Mouse (Mus musculus) olfactory bulb, adult 2 months (tissue): ENCODE measurements around the gene Syt8. TPM values are rescaled to one million over a fixed set of nuclear protein-coding genes. Genes with fewer than 3 reads are reported as not detected.

Source experiments
- H3K27ac ChIP-seq: fragments of 200-500 bp; 2 replicates; pipeline ENCODE4 v1.5.1; 2012; ENCODE audit warnings: low read depth, low read length; ENCODE audit not compliant: insufficient read depth
- H3K4me1 ChIP-seq: fragments of 200-500 bp; 2 replicates; pipeline ENCODE4 v1.6.1; 2012; ENCODE audit warnings: low read length; ENCODE audit not compliant: control insufficient read depth, insufficient read depth
- H3K4me3 ChIP-seq: fragments of 200-500 bp; 2 replicates; pipeline ENCODE4 v1.5.1; 2012; ENCODE audit warnings: mild to moderate bottlenecking, low read depth, low read length, moderate library complexity; ENCODE audit not compliant: insufficient read depth
- CTCF ChIP-seq: fragments of 200-500 bp; IDR thresholded peaks from 2 replicates; pipeline ENCODE4 v1.5.1; 2012; ENCODE audit warnings: low read depth, mild to moderate bottlenecking, low read length, moderate library complexity; ENCODE audit not compliant: insufficient read depth
- POLR2A ChIP-seq: fragments of 200-500 bp; IDR thresholded peaks from 2 replicates; pipeline ENCODE4 v1.6.1; 2012; ENCODE audit warnings: mild to moderate bottlenecking, low read depth, low read length, moderate library complexity; ENCODE audit not compliant: insufficient read depth
- WGBS: fragments of 180-500 bp; shearing (Covaris S2); methylation state at CpG from one replicate; pipeline ENCODE4 v1.1.7; 2018; 5-methylcytosine and 5-hydroxymethylcytosine counted together
- polyA plus RNA-seq: library from polyadenylated mRNA; stranded (reverse); fragments of >200 nt; gene quantifications from 2 replicates; pipeline ENCODE4 v1.2.4, GENCODE M21; 2012; ENCODE audit warnings: low replicate concordance; ENCODE audit not compliant: missing spikeins, insufficient read depth, insufficient read length

Gene Syt8
- polyA plus RNA-seq, 1 experiment = not detected

- no peak overlapping the region for H3K4me3 ChIP-seq
- 93% methylated on average over 6 of the region's 6 CpGs for WGBS
- TF ChIP-seq CTCF (no peak), POLR2A (no peak)
- no peak overlapping the region for H3K27ac ChIP-seq
- H3K4me1 ChIP-seq = peaks cover 7% of the 10 kb centered on the region; the same call in 1 of the 2 replicates
These were observed 27.5 kb downstream of the Syt8 start for GRCm38 (mm10) chr7:142462190-142462589.

- WGBS = 93% methylated on average over 4 of the region's 4 CpGs
- TF ChIP-seq POLR2A (no peak), CTCF (no peak)
- no peak overlapping the region for H3K27ac ChIP-seq
- H3K4me1 ChIP-seq = peaks cover 4% of the 10 kb centered on the region; the same call in 1 of the 2 replicates
- no peak overlapping the region for H3K4me3 ChIP-seq
These were observed 28.0 kb downstream of the Syt8 start for GRCm38 (mm10) chr7:142462594-142463078.

- Histone ChIP-seq H3K27ac (peak overlapping the region; percentile 82), H3K4me1 (peaks cover 22% of the 10 kb centered on the region), H3K4me3 (no peak overlapping the region)
- WGBS = 50% methylated on average over 7 of the region's 7 CpGs
- no peak for TF ChIP-seq CTCF
- TF ChIP-seq POLR2A = no peak
These were observed 35.6 kb downstream of the Syt8 start for GRCm38 (mm10) chr7:142470171-142470691.

- TF ChIP-seq POLR2A (no peak), CTCF (no peak)
- H3K4me1 ChIP-seq = peaks cover 22% of the 10 kb centered on the region
- H3K27ac ChIP-seq = peak overlapping the region; percentile 82
- WGBS = 15% methylated on average over 4 of the region's 4 CpGs
- H3K4me3 ChIP-seq = no peak overlapping the region
These were observed 36.3 kb downstream of the Syt8 start for GRCm38 (mm10) chr7:142470808-142471413.

- WGBS = 50% methylated on average over 6 of the region's 6 CpGs
- H3K4me1 ChIP-seq = peaks cover 22% of the 10 kb centered on the region
- H3K27ac ChIP-seq = no peak overlapping the region
- TF ChIP-seq POLR2A (no peak), CTCF (no peak)
- H3K4me3 ChIP-seq = no peak overlapping the region
These were observed 36.8 kb downstream of the Syt8 start for GRCm38 (mm10) chr7:142471414-142471861.

GRCm38 (mm10) chr7:142471884-142472570, 37.4 kb downstream of the Syt8 start:
- WGBS = 55% methylated on average over 15 of the region's 15 CpGs
- Histone ChIP-seq H3K4me3 (no peak overlapping the region), H3K27ac (no peak overlapping the region), H3K4me1 (peaks cover 22% of the 10 kb centered on the region)
- TF ChIP-seq POLR2A = no peak
- TF ChIP-seq CTCF = no peak

- H3K4me3 ChIP-seq = no peak overlapping the region
- H3K4me1 ChIP-seq = peaks cover 22% of the 10 kb centered on the region
- no peak overlapping the region for H3K27ac ChIP-seq
- TF ChIP-seq POLR2A (no peak), CTCF (no peak)
- over 99% methylated on average over 4 of the region's 4 CpGs for WGBS
These were observed 38.3 kb downstream of the Syt8 start for GRCm38 (mm10) chr7:142472936-142473335.

- no peak overlapping the region for H3K4me3 ChIP-seq
- WGBS = 95% methylated on average over 2 of the region's 2 CpGs
- no peak for TF ChIP-seq POLR2A
- TF ChIP-seq CTCF = no peak
These were observed 38.8 kb downstream of the Syt8 start for GRCm38 (mm10) chr7:142473476-142473875.

GRCm38 (mm10) chr7:142474799-142475198, 40.1 kb downstream of the Syt8 start:
- H3K4me3 ChIP-seq = no peak overlapping the region
- no peak overlapping the region for H3K27ac ChIP-seq
- peaks cover 22% of the 10 kb centered on the region for H3K4me1 ChIP-seq
- no peak for TF ChIP-seq POLR2A
- TF ChIP-seq CTCF = no peak
- 80% methylated on average over 14 of the region's 14 CpGs for WGBS

More at GRCm38 (mm10) chr7:142473476-142473875, 38.8 kb downstream of the Syt8 start:
- Histone ChIP-seq H3K4me1 (peaks cover 22% of the 10 kb centered on the region), H3K27ac (no peak overlapping the region)
